Mouse (Mus musculus) liver, embryonic 14.5 days (tissue): ENCODE measurements around the gene Atp8a1.

Source experiments
- CTCF ChIP-seq: IDR thresholded peaks from 2 replicates; pipeline ENCODE4 v1.5.1; 2016; ENCODE audit warnings: antibody characterized with exemption, low read depth, control low read depth
- EP300 ChIP-seq: IDR thresholded peaks from 2 replicates; pipeline ENCODE4 v1.6.1; 2016; ENCODE audit warnings: antibody characterized with exemption, low read depth

- TF ChIP-seq CTCF (no peak), EP300 (no peak)
Measured at GRCm38 (mm10) chr5:67821987-67822401, 25.2 kb downstream of the Atp8a1 start.
